Mouse (Mus musculus) gonadal fat pad, adult 2 months (tissue): Measurements from ENCODE around the gene Cpne9. TPM values are rescaled to one million over a fixed set of nuclear protein-coding genes. Genes with fewer than 3 reads are reported as not detected.
"Not testable (repeated sequence)": the region's sequence is repeated elsewhere in the genome, so short reads cannot be mapped to it uniquely, and the experiment has no call there.

Source experiments
- DNase-seq: peaks from one replicate; pipeline ENCODE4 v3.0.0-alpha.2; 2012; ENCODE audit warnings: low read depth
- polyA plus RNA-seq: library from polyadenylated mRNA; depleted of rRNA; stranded (reverse); fragments of >200 nt; gene quantifications from 2 replicates; pipeline ENCODE4 v1.2.3, GENCODE M21; 2012

Cpne9 gene
- polyA plus RNA-seq, 1 experiment = not detected

- DNase-seq = no peak
Measured at GRCm38 (mm10) chr6:113289346-113289745, 7.2 kb downstream of the Cpne9 start.

GRCm38 (mm10) chr6:113290346-113290745 lies 8.2 kb downstream of the Cpne9 start:
- no peak for DNase-seq

- DNase-seq = no peak
Measured at GRCm38 (mm10) chr6:113292938-113293337, 10.8 kb downstream of the Cpne9 start.

- no peak for DNase-seq
Measured at GRCm38 (mm10) chr6:113296046-113296445, 13.9 kb downstream of the Cpne9 start.

GRCm38 (mm10) chr6:113296639-113297038 lies 14.5 kb downstream of the Cpne9 start:
- no peak for DNase-seq

GRCm38 (mm10) chr6:113301350-113301749 lies 19.2 kb downstream of the Cpne9 start:
- no peak for DNase-seq

- DNase-seq = no peak
Measured at GRCm38 (mm10) chr6:113302258-113302657, 20.2 kb downstream of the Cpne9 start.

- peak; percentile 91 for DNase-seq
Measured at GRCm38 (mm10) chr6:113306322-113306985, 24.3 kb downstream of the Cpne9 start.

GRCm38 (mm10) chr6:113306986-113307349 lies 24.9 kb downstream of the Cpne9 start, which contains the start of gene Brpf1:
Gene Brpf1, plus strand, starts transcription at chr6:113307137.
- DNase-seq = no peak

- no peak for DNase-seq
Measured at GRCm38 (mm10) chr6:113307481-113308121, 25.5 kb downstream of the Cpne9 start.

GRCm38 (mm10) chr6:113308141-113308540 lies 26.0 kb downstream of the Cpne9 start:
- DNase-seq = no peak

GRCm38 (mm10) chr6:113315972-113316371 lies 33.9 kb downstream of the Cpne9 start:
- no peak for DNase-seq

- peak; percentile 92 for DNase-seq
Measured at GRCm38 (mm10) chr6:113326533-113327315, 44.6 kb downstream of the Cpne9 start, which contains the start of gene Ogg1. Gene Ogg1, plus strand, starts transcription at chr6:113326972.

GRCm38 (mm10) chr6:113329396-113329795 lies 47.3 kb downstream of the Cpne9 start:
- no peak for DNase-seq

GRCm38 (mm10) chr6:113330547-113330946 lies 48.4 kb downstream of the Cpne9 start:
- DNase-seq = no peak

GRCm38 (mm10) chr6:113331721-113332120 lies 49.6 kb downstream of the Cpne9 start:
- no peak for DNase-seq

GRCm38 (mm10) chr6:113332734-113333133 lies 50.6 kb downstream of the Cpne9 start:
- DNase-seq = not testable (repeated sequence)

- DNase-seq = no peak
Measured at GRCm38 (mm10) chr6:113333137-113333950, 51.2 kb downstream of the Cpne9 start.

GRCm38 (mm10) chr6:113334216-113334615 lies 52.1 kb downstream of the Cpne9 start:
- no peak for DNase-seq

- DNase-seq = no peak
Measured at GRCm38 (mm10) chr6:113336852-113337620, 54.9 kb downstream of the Cpne9 start.

GRCm38 (mm10) chr6:113341574-113341973 lies 59.5 kb downstream of the Cpne9 start:
- no peak for DNase-seq
